Mouse (Mus musculus) megakaryocyte, embryonic 14.5 days (primary cell): ENCODE data around the gene Sgca. TPM values are rescaled to one million over a fixed set of nuclear protein-coding genes. Genes with fewer than 3 reads are reported as not detected.

ENCODE experiments used
- H3K27me3 ChIP-seq: replicated peaks from 2 replicates; pipeline ENCODE3; 2012; ENCODE audit warnings: inconsistent platforms
- H3K36me3 ChIP-seq: replicated peaks from 2 replicates; pipeline ENCODE3; 2012; ENCODE audit warnings: low read length, inconsistent platforms, mixed read lengths
- H3K4me1 ChIP-seq: 2 replicates; pipeline ENCODE4 v1.6.1; 2012; ENCODE audit warnings: inconsistent platforms
- H3K4me3 ChIP-seq: replicated peaks from 2 replicates; pipeline ENCODE3; 2012; ENCODE audit warnings: moderate library complexity, mild to moderate bottlenecking, inconsistent platforms
- H3K9me3 ChIP-seq: 2 replicates; pipeline ENCODE4 v1.6.1; 2012; ENCODE audit warnings: inconsistent platforms
- FLI1 ChIP-seq: IDR thresholded peaks from 2 replicates; pipeline ENCODE4 v1.6.1; 2012; ENCODE audit warnings: low read length, inconsistent platforms, mixed read lengths
- GATA1 ChIP-seq: IDR thresholded peaks from 3 replicates; pipeline ENCODE4 v1.6.1; 2012; ENCODE audit warnings: mixed read lengths, low read length, inconsistent platforms, borderline replicate concordance
- polyA plus RNA-seq: library from polyadenylated mRNA; stranded (reverse); fragments of >175 nt; gene quantifications from 2 replicates; pipeline ENCODE4 v1.2.3, GENCODE M21; 2012; ENCODE audit warnings: low replicate concordance; ENCODE audit not compliant: insufficient read depth

The Sgca gene
- polyA plus RNA-seq, 1 experiment: 0.51 TPM

DNA sequence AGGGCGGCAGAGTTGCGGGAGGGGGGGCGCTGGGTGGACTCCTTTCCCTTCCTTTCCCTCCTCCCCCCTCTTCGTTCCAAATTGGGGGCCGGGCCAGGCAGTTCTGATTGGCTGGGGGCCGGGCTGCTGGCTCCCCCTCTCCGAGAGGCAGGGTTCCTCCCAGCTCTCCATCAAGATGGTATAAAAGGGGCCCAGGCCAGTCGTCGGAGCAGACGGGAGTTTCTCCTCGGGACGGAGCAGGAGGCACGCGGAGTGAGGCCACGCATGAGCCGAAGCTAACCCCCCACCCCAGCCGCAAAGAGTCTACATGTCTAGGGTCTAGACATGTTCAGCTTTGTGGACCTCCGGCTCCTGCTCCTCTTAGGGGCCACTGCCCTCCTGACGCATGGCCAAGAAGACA lies 40.1 kb downstream of the Sgca start, which contains the start of gene Col1a1:
Gene Col1a1 (plus strand): TSS at position 180 of the 400 bp plus-strand sequence.
- Histone ChIP-seq H3K27me3 (peaks cover 86% of the 10 kb centered on the region), H3K4me3 (peak within 1 kb of the TSS; percentile 88)
- TF ChIP-seq GATA1: no peak
- TF ChIP-seq FLI1: no peak

DNA sequence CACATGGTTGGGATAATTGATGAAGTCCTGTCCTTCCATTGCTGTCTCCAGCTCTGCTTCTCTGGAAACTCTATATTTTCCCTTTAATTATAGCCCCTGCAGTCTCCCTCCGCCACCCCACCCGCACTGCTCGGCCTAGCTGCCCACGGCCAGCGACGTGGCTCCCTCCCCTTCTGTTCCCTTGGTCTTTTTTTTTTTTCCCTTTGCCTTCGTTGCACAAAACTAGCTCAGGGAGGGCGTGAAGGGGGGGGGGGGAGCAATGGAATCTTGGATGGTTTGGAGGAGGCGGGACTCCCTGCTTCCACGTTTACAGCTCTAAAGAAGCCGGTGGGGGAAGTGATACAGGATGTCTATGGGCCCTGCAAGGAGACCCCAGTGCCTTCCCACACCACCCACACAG lies 41.6 kb downstream of the Sgca start:
- TF ChIP-seq GATA1 (no peak), FLI1 (no peak)
- Histone ChIP-seq H3K4me1 (peaks cover 24% of the 10 kb centered on the region), H3K27me3 (peaks cover 85% of the 10 kb centered on the region), H3K36me3 (no peaks in the 10 kb centered on the region), H3K4me3 (no peak overlapping the region), H3K9me3 (no peaks in the 10 kb centered on the region)

More for the DNA sequence above, 40.1 kb downstream of the Sgca start, which contains the start of gene Col1a1:
- Histone ChIP-seq H3K9me3 (no peaks in the 10 kb centered on the region), H3K4me1 (peaks cover 25% of the 10 kb centered on the region), H3K36me3 (no peaks in the 10 kb centered on the region)

DNA sequence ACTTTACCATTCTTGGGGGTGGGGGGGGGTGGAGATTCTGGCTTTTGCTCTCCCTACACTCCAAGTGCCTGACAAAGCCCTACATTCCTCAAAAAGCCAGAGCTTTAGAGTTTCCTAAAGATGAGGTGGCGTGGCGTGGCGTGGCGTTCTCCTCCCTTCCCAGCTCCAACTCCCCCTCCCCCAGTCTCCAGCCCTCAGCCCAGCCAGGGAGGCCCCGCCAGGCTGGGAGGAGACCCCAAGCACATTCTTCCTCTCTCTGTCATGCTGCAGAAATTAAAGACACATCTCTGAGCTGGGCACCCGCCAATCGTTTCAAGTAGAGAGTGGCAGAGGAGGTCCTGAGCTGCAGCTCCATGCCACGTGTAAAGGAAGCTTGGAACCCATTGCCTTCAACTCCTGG lies 42.5 kb downstream of the Sgca start:
- H3K9me3 ChIP-seq: no peaks in the 10 kb centered on the region
- TF ChIP-seq FLI1 (no peak), GATA1 (no peak)
- H3K36me3 ChIP-seq: no peaks in the 10 kb centered on the region
- peaks cover 88% of the 10 kb centered on the region for H3K27me3 ChIP-seq
- H3K4me3 ChIP-seq: no peak overlapping the region
- H3K4me1 ChIP-seq: peaks cover 28% of the 10 kb centered on the region

DNA sequence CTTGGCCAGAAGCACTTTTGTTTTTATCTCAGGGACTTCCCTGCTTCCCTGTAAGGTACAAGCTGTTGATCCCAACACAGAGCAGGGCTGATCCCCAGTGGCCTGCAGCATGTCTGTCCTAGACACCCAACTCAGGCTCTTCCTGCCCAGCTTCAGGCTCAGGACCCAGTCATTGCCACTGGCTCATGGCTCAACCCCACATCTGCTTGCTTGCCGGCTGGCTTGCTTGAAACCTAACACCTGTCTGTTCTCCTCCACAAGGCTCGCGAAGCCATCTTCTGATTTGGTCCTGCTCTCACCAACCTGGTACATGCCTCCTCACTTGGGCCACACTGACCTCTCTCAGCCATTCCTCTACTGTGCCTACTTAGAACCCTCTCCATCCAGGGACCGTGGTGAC lies 46.0 kb downstream of the Sgca start:
- H3K27me3 ChIP-seq: peaks cover 86% of the 10 kb centered on the region
- no peaks in the 10 kb centered on the region for H3K36me3 ChIP-seq
- peaks cover 4% of the 10 kb centered on the region; the same call in 1 of the 2 replicates for H3K4me1 ChIP-seq
- H3K9me3 ChIP-seq: no peaks in the 10 kb centered on the region
- no peak for TF ChIP-seq FLI1
- TF ChIP-seq GATA1: no peak
- no peak overlapping the region for H3K4me3 ChIP-seq

DNA sequence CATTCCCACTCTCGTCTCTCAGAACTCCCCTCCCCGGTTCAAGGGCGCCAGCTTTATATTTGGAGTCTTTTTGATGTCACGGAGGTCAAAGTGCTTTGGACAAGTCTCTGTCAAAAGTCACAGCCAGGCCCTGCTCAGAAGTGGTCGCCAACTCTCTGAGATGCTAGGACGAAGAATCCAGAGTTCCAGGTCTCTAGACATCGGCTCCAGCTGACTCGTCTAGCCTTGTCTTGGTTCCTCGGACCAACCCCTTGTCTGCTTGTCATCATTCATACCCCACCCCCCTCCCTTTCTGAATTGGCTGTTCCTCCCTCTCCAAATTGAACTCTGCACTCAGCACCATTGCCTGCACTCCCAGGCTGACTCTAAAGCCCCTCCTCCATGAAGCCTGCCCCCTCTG lies 46.5 kb downstream of the Sgca start:
- no peak for TF ChIP-seq FLI1
- TF ChIP-seq GATA1: no peak
- Histone ChIP-seq H3K9me3 (no peaks in the 10 kb centered on the region), H3K36me3 (no peaks in the 10 kb centered on the region), H3K4me1 (peaks cover 4% of the 10 kb centered on the region; the same call in 1 of the 2 replicates), H3K4me3 (no peak overlapping the region), H3K27me3 (peaks cover 81% of the 10 kb centered on the region)

DNA sequence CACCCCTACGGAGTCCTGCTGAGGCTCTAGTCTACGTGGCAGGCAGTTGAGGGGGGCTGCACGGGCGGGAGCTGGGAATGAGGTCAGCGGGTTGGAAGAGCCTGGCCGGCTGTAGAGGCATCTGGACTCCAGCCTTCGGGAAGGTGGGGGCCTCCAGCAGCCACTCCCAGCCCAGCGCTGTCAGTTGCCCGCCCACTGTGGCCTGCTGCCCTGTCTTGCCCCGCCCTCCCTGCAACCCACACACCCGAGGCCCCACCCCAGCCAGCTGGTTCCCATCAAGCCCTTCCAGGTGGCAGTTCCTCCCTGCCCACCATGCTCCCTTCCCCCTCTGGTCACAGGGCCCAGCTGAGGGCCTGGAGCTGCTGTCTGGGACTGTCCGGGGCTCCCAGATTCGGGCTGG lies 47.3 kb downstream of the Sgca start:
- no peaks in the 10 kb centered on the region; the same call in 1 of the 2 replicates for H3K9me3 ChIP-seq
- TF ChIP-seq GATA1 (no peak), FLI1 (no peak)
- no peak overlapping the region for H3K4me3 ChIP-seq
- no peaks in the 10 kb centered on the region for H3K36me3 ChIP-seq
- peaks cover 78% of the 10 kb centered on the region for H3K27me3 ChIP-seq
- peaks cover 4% of the 10 kb centered on the region; the same call in 1 of the 2 replicates for H3K4me1 ChIP-seq

DNA sequence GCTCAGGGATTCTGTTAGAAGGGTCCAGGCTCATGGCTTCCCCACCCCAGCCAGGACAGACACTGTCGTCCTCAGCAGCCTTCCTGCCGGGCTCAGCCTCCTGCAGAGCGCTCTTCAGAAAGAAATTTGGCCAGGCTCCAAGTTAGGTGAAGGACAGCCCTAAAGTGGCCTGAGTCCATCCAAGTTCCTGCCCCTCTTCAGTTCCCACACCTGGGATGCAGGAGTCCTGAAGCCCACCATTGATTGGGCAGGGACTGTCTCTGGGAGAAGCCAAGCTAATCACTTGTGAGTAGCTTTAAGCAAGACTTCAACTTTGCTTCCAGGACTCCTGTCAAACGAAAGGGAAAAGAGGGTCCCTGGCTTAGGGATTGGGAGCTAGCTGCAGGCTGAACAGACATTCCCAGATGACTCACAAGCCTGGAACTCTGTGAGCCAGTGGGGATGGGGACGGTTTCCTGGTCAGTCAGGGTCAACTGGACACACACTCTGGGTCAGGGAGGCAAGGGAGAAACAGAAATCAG lies 48.3 kb downstream of the Sgca start:
- Histone ChIP-seq H3K27me3 (peaks cover 71% of the 10 kb centered on the region), H3K9me3 (no peaks in the 10 kb centered on the region; the same call in 1 of the 2 replicates), H3K4me1 (peaks cover 4% of the 10 kb centered on the region; the same call in 1 of the 2 replicates), H3K4me3 (no peak overlapping the region), H3K36me3 (no peaks in the 10 kb centered on the region)
- TF ChIP-seq FLI1: no peak
- no peak for TF ChIP-seq GATA1

DNA sequence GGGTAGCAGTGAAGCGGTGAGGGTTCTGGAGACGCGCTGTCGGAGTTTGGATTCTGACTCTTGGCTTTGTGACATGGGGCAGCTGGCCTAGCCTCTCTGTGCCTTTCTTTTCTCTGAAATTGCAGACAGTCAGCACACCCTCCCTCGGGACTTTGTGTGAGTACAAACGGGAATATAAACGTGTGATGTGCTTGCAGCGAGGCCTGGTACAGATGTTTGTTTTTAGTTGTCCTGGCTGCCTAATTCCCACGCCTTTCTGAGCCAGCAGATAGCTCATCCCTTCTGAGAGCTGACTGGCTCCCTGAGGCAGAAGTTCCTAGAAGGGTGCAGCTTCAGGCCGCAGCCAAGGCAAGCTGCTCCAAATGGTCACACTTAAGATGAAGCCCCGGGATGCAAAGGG lies 49.7 kb downstream of the Sgca start:
- Histone ChIP-seq H3K27me3 (peaks cover 61% of the 10 kb centered on the region), H3K4me3 (no peak overlapping the region), H3K4me1 (peaks cover 4% of the 10 kb centered on the region; the same call in 1 of the 2 replicates), H3K36me3 (no peaks in the 10 kb centered on the region), H3K9me3 (no peaks in the 10 kb centered on the region; the same call in 1 of the 2 replicates)
- no peak for TF ChIP-seq GATA1
- no peak for TF ChIP-seq FLI1

DNA sequence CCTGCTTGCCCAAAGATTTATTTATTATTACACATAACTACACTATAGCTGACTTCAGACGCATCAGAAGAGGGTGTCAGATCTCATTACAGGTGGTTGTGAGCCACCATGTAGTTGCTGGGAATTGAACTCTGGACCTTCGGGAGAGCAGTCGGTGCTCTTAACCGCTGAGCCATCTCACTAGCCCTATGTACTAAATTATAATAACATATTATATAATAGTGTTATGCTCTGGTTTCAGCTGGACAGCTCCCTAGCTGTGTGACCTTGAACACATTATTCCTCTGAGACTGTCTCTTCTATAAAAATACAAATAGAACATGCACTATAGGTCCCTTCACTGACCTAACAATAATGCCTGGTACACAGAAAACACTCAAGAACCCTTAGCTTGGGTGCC lies 51.1 kb downstream of the Sgca start:
- Histone ChIP-seq H3K4me3 (no peak overlapping the region), H3K36me3 (no peaks in the 10 kb centered on the region), H3K4me1 (peaks cover 4% of the 10 kb centered on the region; the same call in 1 of the 2 replicates), H3K9me3 (no peaks in the 10 kb centered on the region; the same call in 1 of the 2 replicates), H3K27me3 (peaks cover 55% of the 10 kb centered on the region)
- TF ChIP-seq FLI1: no peak
- TF ChIP-seq GATA1: no peak

DNA sequence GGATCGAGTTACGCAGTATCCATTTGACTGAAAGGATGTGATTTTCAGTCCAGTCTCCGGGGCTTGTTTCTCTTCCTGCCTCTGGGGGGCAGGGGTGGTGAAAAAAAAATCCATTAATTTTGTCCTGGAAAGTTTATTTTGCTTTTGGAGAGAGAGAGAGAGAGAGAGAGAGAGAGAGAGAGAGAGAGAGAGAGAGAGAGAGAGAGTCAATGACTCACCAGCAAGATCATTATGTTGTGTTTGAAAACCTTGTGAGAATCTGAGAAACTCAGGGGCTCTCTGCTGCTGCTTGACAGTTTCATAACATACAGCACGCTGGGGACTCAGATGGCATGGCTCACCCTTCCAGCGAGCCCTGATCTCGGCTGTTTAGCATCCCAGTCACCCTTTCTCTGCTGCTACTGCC lies 55.1 kb downstream of the Sgca start:
- TF ChIP-seq FLI1 (no peak), GATA1 (no peak)

DNA sequence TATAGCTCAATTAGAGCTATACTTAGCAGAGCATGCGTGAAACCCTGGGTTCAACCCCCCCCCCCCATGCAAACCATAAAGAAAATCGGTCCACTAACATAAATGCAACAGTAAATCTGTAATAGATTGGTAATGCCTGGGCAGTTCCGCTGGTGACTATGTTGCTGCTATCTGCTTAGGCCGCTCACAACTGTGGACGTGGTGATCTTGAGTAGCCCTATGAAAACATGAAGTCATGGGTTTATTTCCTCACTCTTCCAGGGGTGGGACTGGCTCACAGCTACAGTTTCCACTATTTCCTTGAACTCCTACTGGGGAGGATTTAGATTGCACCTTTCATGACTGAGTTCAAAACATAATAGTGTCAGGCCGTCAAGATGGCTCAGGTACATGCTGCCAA lies 58.4 kb downstream of the Sgca start:
- Histone ChIP-seq H3K4me3 (no peak overlapping the region), H3K4me1 (peaks cover 12% of the 10 kb centered on the region), H3K9me3 (no peaks in the 10 kb centered on the region), H3K27me3 (peaks cover 40% of the 10 kb centered on the region), H3K36me3 (no peaks in the 10 kb centered on the region)
- TF ChIP-seq FLI1 (no peak), GATA1 (no peak)

More for the DNA sequence above, 55.1 kb downstream of the Sgca start:
- Histone ChIP-seq H3K36me3 (no peaks in the 10 kb centered on the region), H3K4me1 (peaks cover 8% of the 10 kb centered on the region), H3K9me3 (no peaks in the 10 kb centered on the region; the same call in 1 of the 2 replicates), H3K27me3 (peaks cover 30% of the 10 kb centered on the region), H3K4me3 (no peak overlapping the region)
